Mouse (Mus musculus): ENCODE measurements around the gene Prdm13. TPM values are rescaled to one million over a fixed set of nuclear protein-coding genes. Genes with fewer than 3 reads are reported as not detected.

Gene Prdm13
- 8.1 and 8.2 TPM in 2 replicates for polyA plus RNA-seq (2014; fragmentation: Nextera tagmentation; extraction: Ambion mirVana)

- DNase-seq (ENCODE audit: low spot score) = peak; percentile 81
- ATAC-seq (ENCODE audit: low FRiP score) = peak; percentile 76
- H3K27ac ChIP-seq (ENCODE audit: low read depth, low read length) = peak within 1 kb of the TSS; percentile 51; the same call in 1 of the 2 replicates
- no peaks in the 10 kb centered on the region for H3K36me3 ChIP-seq (ENCODE audit: control insufficient read depth, insufficient read depth, low read length)
- H3K4me3 ChIP-seq (ENCODE audit: low read depth, low read length) = peak within 1 kb of the TSS; percentile 41
- peaks cover 4% of the 10 kb centered on the region; the same call in 1 of the 2 replicates for H3K4me1 ChIP-seq (replicated peaks; ENCODE audit: control insufficient read depth, insufficient read depth, low read length)
- peak within 1 kb of the TSS; percentile 31 for H3K9ac ChIP-seq (ENCODE audit: low read depth, low read length)
- H3K4me2 ChIP-seq (replicated peaks; ENCODE audit: low read depth, low read length) = peak within 1 kb of the TSS; percentile 37
- WGBS = under 1% methylated on average over 38 of the region's 38 CpGs
- no peaks in the 10 kb centered on the region for H3K9me3 ChIP-seq (ENCODE audit: control insufficient read depth, low read length)
- peaks cover 78% of the 10 kb centered on the region for H3K27me3 ChIP-seq (ENCODE audit: control insufficient read depth, insufficient read depth, low read length)
These were observed at the start of gene Prdm13 for GRCm38 (mm10) chr4:21685595-21686091. TSS of gene Prdm13 (minus strand) at chr4:21685963.

DNA sequence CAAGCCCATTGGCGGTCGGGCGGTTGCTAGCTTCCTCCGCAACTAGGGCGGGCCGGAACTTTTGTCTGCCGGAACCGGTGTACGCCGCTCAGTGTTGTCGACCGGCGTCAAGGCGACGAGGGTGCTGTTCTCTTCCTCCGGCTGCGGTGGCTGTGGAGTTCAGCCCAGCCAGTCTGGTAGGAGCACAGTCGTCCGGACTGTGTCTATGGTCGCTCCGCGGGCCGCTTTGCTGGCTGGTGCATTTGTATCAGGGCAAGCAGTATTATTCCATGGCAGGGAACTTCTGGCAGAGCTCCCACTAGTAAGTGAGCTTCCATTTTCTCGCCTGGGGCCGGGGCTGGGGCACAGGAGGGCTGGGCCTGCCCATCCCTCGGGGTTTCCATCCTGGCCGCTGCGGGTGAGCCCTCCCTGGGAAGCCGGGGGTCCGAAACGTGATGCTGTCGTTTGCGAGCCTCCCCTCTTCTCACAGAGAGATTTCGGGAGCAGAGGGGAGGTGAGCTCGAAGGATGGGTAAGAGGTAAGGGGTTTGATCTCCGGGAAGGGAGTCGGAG, 41.9 kb upstream of the Prdm13 start, which contains the start of gene Ccnc:
Ccnc (plus strand) TSS at position 87 of the 551 bp plus-strand sequence.
- ATAC-seq (ENCODE audit: low FRiP score) = peak; percentile 97
- no peaks in the 10 kb centered on the region for H3K36me3 ChIP-seq (ENCODE audit: control insufficient read depth, insufficient read depth, low read length)
- peak within 1 kb of the TSS; percentile 66 for H3K4me2 ChIP-seq (replicated peaks; ENCODE audit: low read depth, low read length)
- H3K27me3 ChIP-seq (ENCODE audit: control insufficient read depth, insufficient read depth, low read length) = no peaks in the 10 kb centered on the region
- 0% methylated on average over 37 of the region's 37 CpGs for WGBS
- H3K9ac ChIP-seq (ENCODE audit: low read depth, low read length) = peak within 1 kb of the TSS; percentile 83
- peak within 1 kb of the TSS; percentile 75 for H3K27ac ChIP-seq (ENCODE audit: low read depth, low read length)
- H3K9me3 ChIP-seq (ENCODE audit: control insufficient read depth, low read length) = no peaks in the 10 kb centered on the region
- no peaks in the 10 kb centered on the region for H3K4me1 ChIP-seq (replicated peaks; ENCODE audit: control insufficient read depth, insufficient read depth, low read length)
- H3K4me3 ChIP-seq (ENCODE audit: low read depth, low read length) = peak within 1 kb of the TSS; percentile 77
- peak; percentile 91 for DNase-seq (ENCODE audit: low spot score)

GRCm38 (mm10) chr4:21726912-21727614, 41.3 kb upstream of the Prdm13 start:
- WGBS = 2% methylated on average over 22 of the region's 22 CpGs
- Histone ChIP-seq H3K4me2 (replicated peaks; ENCODE audit: low read depth, low read length) (peak overlapping the region; percentile 66), H3K4me3 (ENCODE audit: low read depth, low read length) (peak overlapping the region; percentile 77), H3K27ac (ENCODE audit: low read depth, low read length) (peak overlapping the region; percentile 75), H3K9me3 (ENCODE audit: control insufficient read depth, low read length) (no peaks in the 10 kb centered on the region), H3K27me3 (ENCODE audit: control insufficient read depth, insufficient read depth, low read length) (no peaks in the 10 kb centered on the region), H3K4me1 (replicated peaks; ENCODE audit: control insufficient read depth, insufficient read depth, low read length) (no peaks in the 10 kb centered on the region), H3K36me3 (ENCODE audit: control insufficient read depth, insufficient read depth, low read length) (no peaks in the 10 kb centered on the region), H3K9ac (ENCODE audit: low read depth, low read length) (peak overlapping the region; percentile 83)
- DNase-seq (ENCODE audit: low spot score) (peak; percentile 62), ATAC-seq (ENCODE audit: low FRiP score) (peak; percentile 60)

DNA sequence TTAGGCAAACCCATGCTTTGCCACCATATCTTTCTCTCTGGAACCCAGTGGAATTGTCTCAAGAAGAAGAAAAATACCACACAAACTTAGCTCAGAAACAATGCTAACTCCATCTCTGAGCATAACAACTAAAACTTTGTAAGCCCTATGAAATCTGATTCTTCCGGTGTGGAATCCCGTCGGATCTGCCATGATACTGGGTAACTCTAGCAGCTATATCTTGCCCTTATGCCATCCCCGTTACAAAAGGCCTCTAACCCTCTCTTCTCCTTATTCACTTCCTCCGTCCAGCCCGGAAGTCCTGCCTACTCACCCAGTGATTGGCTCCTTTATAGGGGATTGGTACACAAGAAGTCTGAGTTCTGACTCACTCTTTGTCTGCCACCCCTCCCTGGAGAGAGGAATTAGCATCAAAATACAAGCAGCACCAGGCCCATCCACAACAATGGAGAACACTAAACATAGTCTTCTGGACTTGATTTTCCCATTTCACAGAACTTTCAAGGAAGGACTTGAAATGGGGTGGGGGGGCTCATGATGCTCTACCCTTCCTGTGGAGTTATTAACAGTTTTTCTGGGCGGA, 37.1 kb upstream of the Prdm13 start:
- Histone ChIP-seq H3K9me3 (ENCODE audit: control insufficient read depth, low read length) (no peaks in the 10 kb centered on the region), H3K27ac (ENCODE audit: low read depth, low read length) (no peak overlapping the region), H3K4me1 (replicated peaks; ENCODE audit: control insufficient read depth, insufficient read depth, low read length) (no peaks in the 10 kb centered on the region), H3K27me3 (ENCODE audit: control insufficient read depth, insufficient read depth, low read length) (no peaks in the 10 kb centered on the region), H3K36me3 (ENCODE audit: control insufficient read depth, insufficient read depth, low read length) (no peaks in the 10 kb centered on the region), H3K4me3 (ENCODE audit: low read depth, low read length) (no peak overlapping the region), H3K4me2 (replicated peaks; ENCODE audit: low read depth, low read length) (no peak overlapping the region), H3K9ac (ENCODE audit: low read depth, low read length) (no peak overlapping the region)
- ATAC-seq (ENCODE audit: low FRiP score) = peak; percentile 53
- WGBS = 40% methylated on average over 7 of the region's 7 CpGs
- peak; percentile 43 for DNase-seq (ENCODE audit: low spot score)

DNA sequence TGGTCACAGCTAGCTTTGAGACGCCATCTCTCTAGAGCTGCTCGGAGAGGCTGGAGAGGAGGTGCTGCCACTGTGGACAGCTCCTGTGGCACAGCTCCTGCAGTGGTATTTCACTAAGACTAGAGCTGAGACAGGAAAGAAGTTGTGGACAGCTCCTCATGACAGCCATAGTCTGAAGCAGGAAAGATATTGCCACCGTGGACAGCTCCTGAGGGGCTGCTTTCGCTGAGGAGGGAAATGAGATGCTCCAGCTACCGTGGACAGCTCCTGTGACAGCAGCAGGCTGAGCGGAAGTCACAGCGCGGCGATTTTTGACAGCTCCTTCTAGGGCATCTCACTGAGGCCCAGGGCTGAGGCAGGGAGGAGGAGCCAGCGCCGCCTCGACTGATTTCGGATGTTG, 26.4 kb upstream of the Prdm13 start:
- H3K9ac ChIP-seq (ENCODE audit: low read depth, low read length) = no peak overlapping the region
- no peaks in the 10 kb centered on the region for H3K27me3 ChIP-seq (ENCODE audit: control insufficient read depth, insufficient read depth, low read length)
- H3K4me2 ChIP-seq (replicated peaks; ENCODE audit: low read depth, low read length) = peak overlapping the region; percentile 23
- WGBS = 6% methylated on average over 13 of the region's 13 CpGs
- 0 out of 2 replicates have a peak, but pooled peaks cover 2% of the 10 kb centered on the region for H3K4me1 ChIP-seq (replicated peaks; ENCODE audit: control insufficient read depth, insufficient read depth, low read length)
- H3K9me3 ChIP-seq (ENCODE audit: control insufficient read depth, low read length) = no peaks in the 10 kb centered on the region
- H3K36me3 ChIP-seq (ENCODE audit: control insufficient read depth, insufficient read depth, low read length) = no peaks in the 10 kb centered on the region
- no peak overlapping the region for H3K27ac ChIP-seq (ENCODE audit: low read depth, low read length)
- DNase-seq (ENCODE audit: low spot score) (peak; percentile 80), ATAC-seq (ENCODE audit: low FRiP score) (peak; percentile 76)
- H3K4me3 ChIP-seq (ENCODE audit: low read depth, low read length) = peak overlapping the region; percentile 6; the same call in 1 of the 2 replicates

DNA sequence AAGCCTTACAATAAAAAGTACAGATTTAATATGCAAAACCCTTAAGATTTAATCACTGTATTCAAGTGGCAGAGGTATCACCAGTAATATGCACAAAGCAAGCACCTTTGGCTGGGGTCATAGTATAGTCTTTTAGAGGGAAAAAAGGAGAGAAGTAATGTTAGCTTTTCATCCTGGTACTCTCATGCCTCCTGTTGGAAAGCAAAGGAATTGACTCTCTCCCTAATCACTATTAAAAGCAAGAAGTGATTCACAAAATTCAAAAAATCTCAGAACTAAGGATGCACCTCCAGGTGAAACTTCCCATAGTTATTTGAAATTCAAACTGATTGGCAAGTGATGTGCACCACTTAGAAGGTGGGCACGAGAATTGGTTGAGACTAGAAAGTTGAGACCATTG, 19.3 kb upstream of the Prdm13 start:
- H3K9me3 ChIP-seq (ENCODE audit: control insufficient read depth, low read length) = no peaks in the 10 kb centered on the region
- no peaks in the 10 kb centered on the region for H3K4me1 ChIP-seq (replicated peaks; ENCODE audit: control insufficient read depth, insufficient read depth, low read length)
- DNase-seq (ENCODE audit: low spot score) (no peak), ATAC-seq (ENCODE audit: low FRiP score) (no peak)
- H3K36me3 ChIP-seq (ENCODE audit: control insufficient read depth, insufficient read depth, low read length) = no peaks in the 10 kb centered on the region
- H3K4me3 ChIP-seq (ENCODE audit: low read depth, low read length) = no peak overlapping the region
- no peak overlapping the region for H3K4me2 ChIP-seq (replicated peaks; ENCODE audit: low read depth, low read length)
- no peaks in the 10 kb centered on the region for H3K27me3 ChIP-seq (ENCODE audit: control insufficient read depth, insufficient read depth, low read length)
- no peak overlapping the region for H3K9ac ChIP-seq (ENCODE audit: low read depth, low read length)
- 64% methylated on average over 1 of the region's 1 CpGs for WGBS
- no peak overlapping the region for H3K27ac ChIP-seq (ENCODE audit: low read depth, low read length)

- H3K4me2 ChIP-seq (replicated peaks; ENCODE audit: low read depth, low read length) = no peak overlapping the region
- H3K9ac ChIP-seq (ENCODE audit: low read depth, low read length) = no peak overlapping the region
- no peaks in the 10 kb centered on the region for H3K36me3 ChIP-seq (ENCODE audit: control insufficient read depth, insufficient read depth, low read length)
- no peaks in the 10 kb centered on the region for H3K9me3 ChIP-seq (ENCODE audit: control insufficient read depth, low read length)
- DNase-seq (ENCODE audit: low spot score) (peak; percentile 68), ATAC-seq (ENCODE audit: low FRiP score) (peak; percentile 76)
- no peak overlapping the region for H3K27ac ChIP-seq (ENCODE audit: low read depth, low read length)
- no peak overlapping the region for H3K4me3 ChIP-seq (ENCODE audit: low read depth, low read length)
- H3K27me3 ChIP-seq (ENCODE audit: control insufficient read depth, insufficient read depth, low read length) = peaks cover 18% of the 10 kb centered on the region
- WGBS = 36% methylated on average over 7 of the region's 7 CpGs
- H3K4me1 ChIP-seq (replicated peaks; ENCODE audit: control insufficient read depth, insufficient read depth, low read length) = no peaks in the 10 kb centered on the region
These were observed 10.0 kb upstream of the Prdm13 start for GRCm38 (mm10) chr4:21695638-21696254.

GRCm38 (mm10) chr4:21690221-21690620, 4.5 kb upstream of the Prdm13 start:
- Histone ChIP-seq H3K9me3 (ENCODE audit: control insufficient read depth, low read length) (no peaks in the 10 kb centered on the region), H3K9ac (ENCODE audit: low read depth, low read length) (no peak overlapping the region), H3K4me2 (replicated peaks; ENCODE audit: low read depth, low read length) (peak overlapping the region; percentile 2; the same call in 1 of the 2 replicates), H3K27me3 (ENCODE audit: control insufficient read depth, insufficient read depth, low read length) (peaks cover 60% of the 10 kb centered on the region), H3K4me1 (replicated peaks; ENCODE audit: control insufficient read depth, insufficient read depth, low read length) (peaks cover 4% of the 10 kb centered on the region; the same call in 1 of the 2 replicates), H3K4me3 (ENCODE audit: low read depth, low read length) (no peak overlapping the region), H3K27ac (ENCODE audit: low read depth, low read length) (0 out of 2 replicates have a peak overlapping the region, but pooled peaks have one; percentile 20), H3K36me3 (ENCODE audit: control insufficient read depth, insufficient read depth, low read length) (no peaks in the 10 kb centered on the region)
- WGBS = 5% methylated on average over 7 of the region's 7 CpGs
- DNase-seq (ENCODE audit: low spot score) = peak; percentile 42
- no peak for ATAC-seq (ENCODE audit: low FRiP score)

Data from hindbrain, embryonic 11.5 days (tissue).